Mouse (Mus musculus) liver, adult 2 months (tissue): ENCODE data around the gene Hipk2. TPM values are rescaled to one million over a fixed set of nuclear protein-coding genes. Genes with fewer than 3 reads are reported as not detected.
A peak's percentile ranks its signal among the peaks of the same experiment; 100 is the strongest.

Experiments
- DNase-seq: peaks from one replicate; pipeline ENCODE4 v3.0.0-alpha.2; 2011; ENCODE audit warnings: low read depth, low spot score; ENCODE audit errors: extremely low read depth
- H3K27ac ChIP-seq: fragments of 200-500 bp; replicated peaks from 2 replicates; pipeline ENCODE4 v1.5.1; 2012; ENCODE audit warnings: low read depth, mild to moderate bottlenecking, control low read depth, inconsistent platforms, low read length; ENCODE audit not compliant: insufficient read depth
- H3K27me3 ChIP-seq: fragments of 200-500 bp; 2 replicates; pipeline ENCODE4 v1.6.1; 2012; ENCODE audit warnings: mild to moderate bottlenecking, moderate library complexity, low read length, inconsistent platforms; ENCODE audit not compliant: control insufficient read depth, insufficient read depth
- H3K36me3 ChIP-seq: fragments of 200-500 bp; 2 replicates; pipeline ENCODE4 v1.6.1; 2012; ENCODE audit warnings: low read length, inconsistent platforms; ENCODE audit not compliant: control insufficient read depth, insufficient read depth
- H3K4me1 ChIP-seq: fragments of 200-500 bp; 2 replicates; pipeline ENCODE4 v1.6.1; 2011; ENCODE audit warnings: low read length; ENCODE audit not compliant: control insufficient read depth, insufficient read depth
- H3K4me3 ChIP-seq: fragments of 200-500 bp; 2 replicates; pipeline ENCODE4 v1.5.1; 2011; ENCODE audit warnings: low read depth, mild to moderate bottlenecking, control low read depth, low read length, moderate library complexity; ENCODE audit not compliant: insufficient read depth
- H3K79me2 ChIP-seq: fragments of 200-500 bp; 2 replicates; pipeline ENCODE4 v1.6.1; 2012; ENCODE audit warnings: inconsistent platforms, mild to moderate bottlenecking, low read length, moderate library complexity; ENCODE audit not compliant: control insufficient read depth, insufficient read depth
- H3K9ac ChIP-seq: fragments of 200-500 bp; 2 replicates; pipeline ENCODE4 v1.6.1; 2012; ENCODE audit warnings: low read depth, mild to moderate bottlenecking, control low read depth, inconsistent platforms, low read length
- CTCF ChIP-seq: fragments of 200-500 bp; IDR thresholded peaks from 2 replicates; pipeline ENCODE4 v1.5.1; 2011; ENCODE audit warnings: low read depth, low read length, control low read depth
- POLR2A ChIP-seq: fragments of 200-500 bp; IDR thresholded peaks from 2 replicates; pipeline ENCODE4 v1.6.1; 2011; ENCODE audit warnings: low read length, control low read depth; ENCODE audit not compliant: insufficient read depth; ENCODE audit errors: extremely low read depth
- WGBS: fragments of 180-500 bp; shearing (Covaris S2); methylation state at CpG from one replicate; pipeline ENCODE4 v1.1.7; 2018; 5-methylcytosine and 5-hydroxymethylcytosine counted together
- polyA plus RNA-seq: library from polyadenylated mRNA; depleted of rRNA; stranded (reverse); fragments of >200 nt; gene quantifications from 2 replicates; pipeline ENCODE4 v1.2.3, GENCODE M21; 2012
- total RNA-seq: library from RNA; depleted of rRNA; stranded (reverse); fragments of >200 nt; gene quantifications from 2 replicates; pipeline ENCODE4 v1.2.3, GENCODE M21; 2014

Hipk2 gene
- total and polyA plus RNA-seq, 2 experiments, result 8.5 to 22.2 TPM

- no peak for DNase-seq
- peak overlapping the region; percentile 28; the same call in 1 of the 2 replicates for H3K9ac ChIP-seq
- peaks cover 25% of the 10 kb centered on the region for H3K79me2 ChIP-seq
- H3K4me3 ChIP-seq, result no peak overlapping the region
- WGBS, result 54% methylated on average over 2 of the region's 2 CpGs
- no peaks in the 10 kb centered on the region for H3K27me3 ChIP-seq
- H3K27ac ChIP-seq, result peak overlapping the region; percentile 71
- no peaks in the 10 kb centered on the region for H3K36me3 ChIP-seq
- TF ChIP-seq POLR2A (no peak), CTCF (no peak)
- H3K4me1 ChIP-seq, result peaks cover 47% of the 10 kb centered on the region
These were observed 5.9 kb downstream of the Hipk2 start for GRCm38 (mm10) chr6:38870070-38870469.

DNA sequence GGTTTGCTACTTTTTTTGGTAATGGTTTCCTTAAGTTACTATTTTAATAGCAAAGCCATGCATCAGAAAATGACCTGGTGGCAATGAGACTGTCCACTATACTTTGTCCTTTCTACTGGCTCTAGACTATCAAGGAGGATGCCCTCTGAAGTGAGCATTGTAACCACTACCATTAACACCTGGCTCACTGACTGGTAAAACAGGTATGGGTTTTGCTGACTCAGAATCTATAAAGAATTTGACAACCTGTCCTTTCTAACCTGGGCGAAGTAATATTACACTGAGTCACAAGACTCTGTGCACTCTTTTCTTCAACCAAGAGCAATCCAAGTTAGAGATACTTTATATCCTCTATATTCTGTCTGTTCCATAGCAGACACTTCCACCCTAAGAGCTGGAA lies 7.0 kb downstream of the Hipk2 start:
- Histone ChIP-seq H3K36me3 (no peaks in the 10 kb centered on the region), H3K27me3 (no peaks in the 10 kb centered on the region), H3K9ac (no peak overlapping the region), H3K4me3 (no peak overlapping the region), H3K79me2 (peaks cover 30% of the 10 kb centered on the region), H3K4me1 (peaks cover 50% of the 10 kb centered on the region), H3K27ac (no peak overlapping the region)
- 92% methylated on average over 1 of the region's 1 CpGs for WGBS
- TF ChIP-seq CTCF (no peak), POLR2A (no peak)
- no peak for DNase-seq

- Histone ChIP-seq H3K9ac (no peak overlapping the region), H3K4me1 (peaks cover 45% of the 10 kb centered on the region), H3K27me3 (no peaks in the 10 kb centered on the region), H3K4me3 (no peak overlapping the region), H3K79me2 (peaks cover 31% of the 10 kb centered on the region), H3K27ac (peak overlapping the region; percentile 62), H3K36me3 (no peaks in the 10 kb centered on the region)
- WGBS, result 26% methylated on average over 1 of the region's 1 CpGs
- no peak for DNase-seq
- no peak for TF ChIP-seq CTCF
- no peak for TF ChIP-seq POLR2A
These were observed 8.7 kb downstream of the Hipk2 start for GRCm38 (mm10) chr6:38867291-38867690.

DNA sequence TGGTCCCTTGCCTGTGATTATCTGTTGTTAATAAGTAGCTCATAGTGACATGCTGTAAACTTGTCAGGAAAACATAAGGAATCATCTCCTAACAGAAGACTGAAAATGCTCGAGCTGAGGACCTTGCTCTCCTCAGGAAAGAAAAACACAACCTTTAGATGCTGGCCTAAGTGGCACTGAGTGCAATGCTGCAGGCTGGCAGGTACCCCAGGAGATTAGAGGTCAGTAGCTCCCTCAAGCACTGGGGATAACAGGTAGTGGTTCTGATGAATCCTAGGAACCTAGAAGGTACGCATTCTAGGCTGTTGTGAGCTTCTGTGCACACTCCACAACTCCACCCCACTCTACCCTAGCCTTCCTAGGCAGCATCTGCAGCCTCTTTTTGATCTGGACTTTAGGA lies 9.2 kb downstream of the Hipk2 start:
- DNase-seq, result peak; percentile 84
- Histone ChIP-seq H3K27me3 (no peaks in the 10 kb centered on the region), H3K79me2 (peaks cover 31% of the 10 kb centered on the region), H3K9ac (no peak overlapping the region), H3K27ac (peak overlapping the region; percentile 62), H3K4me3 (no peak overlapping the region), H3K4me1 (peaks cover 41% of the 10 kb centered on the region), H3K36me3 (no peaks in the 10 kb centered on the region)
- TF ChIP-seq CTCF (no peak), POLR2A (no peak)
- 22% methylated on average over 2 of the region's 2 CpGs for WGBS

- Histone ChIP-seq H3K9ac (no peak overlapping the region), H3K4me3 (no peak overlapping the region), H3K4me1 (peaks cover 40% of the 10 kb centered on the region), H3K27ac (peak overlapping the region; percentile 62), H3K36me3 (no peaks in the 10 kb centered on the region), H3K27me3 (no peaks in the 10 kb centered on the region), H3K79me2 (peaks cover 31% of the 10 kb centered on the region)
- no peak for TF ChIP-seq POLR2A
- TF ChIP-seq CTCF, result no peak
- WGBS, result 29% methylated on average over 1 of the region's 1 CpGs
- DNase-seq, result peak; percentile 80
These were observed 9.6 kb downstream of the Hipk2 start for GRCm38 (mm10) chr6:38866357-38866756.

GRCm38 (mm10) chr6:38865805-38866204 lies 10.2 kb downstream of the Hipk2 start:
- peak; percentile 55 for DNase-seq
- Histone ChIP-seq H3K9ac (no peak overlapping the region; the same call in 1 of the 2 replicates), H3K4me1 (peaks cover 43% of the 10 kb centered on the region), H3K4me3 (no peak overlapping the region), H3K79me2 (peaks cover 31% of the 10 kb centered on the region), H3K36me3 (no peaks in the 10 kb centered on the region), H3K27me3 (no peaks in the 10 kb centered on the region), H3K27ac (peak overlapping the region; percentile 62)
- TF ChIP-seq CTCF (no peak), POLR2A (no peak)
